Mouse (Mus musculus): ENCODE data around the gene Baz2a.
"Not testable (repeated sequence)": the region's sequence is repeated elsewhere in the genome, so short reads cannot be mapped to it uniquely, and the experiment has no call there.

Gene Baz2a

DNA sequence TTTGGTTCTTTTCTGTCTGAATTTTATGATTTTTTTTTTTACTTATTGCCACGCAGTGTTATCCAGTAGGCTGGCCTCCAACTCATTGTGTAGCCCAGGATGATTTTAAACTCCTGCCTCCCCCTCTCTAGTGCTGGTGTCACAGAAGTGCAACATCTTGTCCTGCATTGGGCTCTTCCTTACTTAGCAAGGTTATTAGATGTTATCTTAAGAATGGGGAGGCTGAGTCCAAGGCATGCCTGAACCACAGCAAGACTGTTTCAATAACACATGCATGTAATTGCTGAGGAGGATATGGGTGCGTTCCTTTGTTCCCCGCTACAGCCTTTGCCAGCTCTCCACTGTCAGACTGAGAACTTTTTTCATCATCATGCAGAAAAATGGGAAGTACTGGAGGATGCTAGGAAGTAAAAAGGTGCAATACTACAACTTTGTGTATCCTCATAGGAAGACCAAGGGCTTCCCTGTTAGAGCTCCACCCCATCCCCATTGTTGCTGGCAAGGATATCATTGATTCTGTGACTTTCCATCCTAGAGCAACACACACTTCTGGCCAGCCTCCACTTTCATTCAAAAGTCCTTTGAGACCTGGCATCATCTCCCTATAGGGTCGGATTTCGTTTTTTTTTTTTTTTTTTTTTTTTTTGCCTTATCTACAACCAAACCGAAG is 9.4 kb upstream of the Baz2a start:
- no peak for DNase-seq (ENCODE audit: low spot score in 2 of 2)

DNA sequence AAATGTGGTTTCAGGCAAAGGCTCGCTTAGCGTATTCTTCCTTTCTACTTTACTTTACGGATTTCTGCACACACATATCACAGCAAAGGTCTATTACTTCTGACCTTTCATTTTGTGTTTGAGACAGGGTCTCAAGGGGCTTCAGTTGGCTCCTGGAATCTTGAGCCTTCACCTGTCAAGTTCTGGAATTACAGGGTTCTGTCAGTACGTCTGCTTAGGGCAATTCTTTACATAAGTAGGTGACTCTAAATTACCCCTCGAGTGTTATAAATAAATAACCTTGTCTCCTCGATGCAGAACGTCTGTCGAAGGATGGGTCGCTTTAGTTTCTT is 8.9 kb upstream of the Baz2a start:
- no peak for DNase-seq (ENCODE audit: low spot score in 2 of 2)

DNA sequence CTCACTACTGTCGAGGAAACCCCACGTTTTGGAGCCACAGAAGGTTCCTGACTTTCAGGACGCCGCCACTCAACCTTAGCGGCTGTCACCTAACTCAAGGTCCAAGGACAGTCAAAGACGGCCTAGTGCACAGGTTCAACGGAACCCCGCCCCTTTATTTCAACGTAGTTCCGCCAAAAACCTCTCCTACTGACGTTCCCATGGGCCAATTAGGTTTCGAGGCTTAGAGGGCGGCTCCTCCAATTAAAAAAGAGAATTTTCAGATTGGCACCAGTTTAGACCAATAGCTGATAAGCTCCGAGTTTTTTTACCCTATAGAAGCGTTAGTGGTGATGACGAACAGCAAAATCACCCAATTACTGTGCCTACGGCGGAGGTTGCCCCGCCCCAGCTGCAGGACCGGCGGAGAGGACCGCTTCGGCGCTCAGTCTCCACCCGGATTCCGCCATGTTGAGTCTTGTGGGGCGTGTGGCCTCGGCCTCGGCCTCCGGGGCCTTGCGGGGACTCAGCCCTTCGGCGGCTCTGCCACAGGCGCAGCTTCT is 8.4 kb upstream of the Baz2a start, which contains the start of gene Atp5b:
TSS of gene Atp5b (plus strand) at position 394 of the 542 bp plus-strand sequence.
- DNase-seq (ENCODE audit: low spot score in 2 of 2), result peak; percentile 93 to 96

DNA sequence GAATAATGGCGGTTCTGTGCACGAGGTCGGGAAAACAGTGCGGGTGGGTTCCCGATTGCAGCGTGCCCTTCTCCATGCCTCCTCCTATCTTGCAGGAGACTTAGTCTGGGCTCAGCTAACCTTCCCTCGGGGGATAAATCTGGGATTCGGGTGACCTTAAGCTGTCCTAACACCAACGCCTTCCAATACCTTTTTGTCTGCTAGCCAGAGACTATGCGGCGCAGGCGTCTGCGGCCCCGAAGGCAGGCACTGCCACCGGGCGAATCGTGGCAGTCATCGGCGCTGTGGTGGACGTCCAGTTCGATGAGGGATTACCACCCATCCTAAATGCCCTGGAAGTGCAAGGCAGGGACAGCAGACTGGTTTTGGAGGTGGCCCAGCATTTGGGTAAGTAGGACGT is 7.7 kb upstream of the Baz2a start:
- DNase-seq (ENCODE audit: low spot score in 2 of 2), result peak; percentile 23 to 30

DNA sequence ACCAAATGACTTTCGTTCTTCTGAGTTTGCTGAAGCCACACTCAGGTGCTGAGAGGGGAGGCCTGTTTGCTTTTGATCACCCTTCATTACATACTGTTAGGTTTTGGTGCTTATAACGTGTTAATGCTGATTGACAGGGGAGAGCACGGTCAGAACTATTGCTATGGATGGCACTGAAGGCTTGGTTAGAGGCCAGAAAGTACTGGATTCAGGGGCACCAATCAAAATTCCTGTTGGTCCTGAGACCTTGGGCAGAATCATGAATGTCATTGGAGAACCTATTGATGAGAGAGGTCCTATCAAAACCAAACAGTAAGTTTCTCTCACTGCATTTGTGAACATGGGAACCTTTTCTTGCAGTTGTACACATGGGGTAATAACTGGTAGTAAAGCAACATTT is 7.2 kb upstream of the Baz2a start:
- no peak for DNase-seq (ENCODE audit: low spot score in 2 of 2)

DNA sequence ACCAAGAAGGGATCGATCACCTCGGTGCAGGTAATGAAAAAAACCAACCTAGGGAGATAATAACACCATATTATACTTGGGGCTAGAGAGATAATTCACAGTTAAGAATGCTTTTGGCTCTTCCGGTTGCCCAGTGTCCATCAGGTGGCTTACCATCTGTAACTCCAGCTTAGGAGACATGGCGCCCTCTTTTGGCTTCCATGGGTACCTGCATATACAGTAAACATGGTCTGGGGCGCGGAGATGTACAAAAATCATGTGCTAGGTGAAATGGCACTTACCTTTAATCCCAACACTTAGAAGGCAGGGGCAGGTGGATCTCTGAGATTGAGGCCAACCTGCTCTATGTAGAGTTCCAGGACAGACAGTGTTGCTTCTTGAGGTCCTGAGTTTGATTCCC is 5.0 kb upstream of the Baz2a start:
- peak in 1 of 2 experiments; percentile 23 for DNase-seq (ENCODE audit: low spot score in 2 of 2)

DNA sequence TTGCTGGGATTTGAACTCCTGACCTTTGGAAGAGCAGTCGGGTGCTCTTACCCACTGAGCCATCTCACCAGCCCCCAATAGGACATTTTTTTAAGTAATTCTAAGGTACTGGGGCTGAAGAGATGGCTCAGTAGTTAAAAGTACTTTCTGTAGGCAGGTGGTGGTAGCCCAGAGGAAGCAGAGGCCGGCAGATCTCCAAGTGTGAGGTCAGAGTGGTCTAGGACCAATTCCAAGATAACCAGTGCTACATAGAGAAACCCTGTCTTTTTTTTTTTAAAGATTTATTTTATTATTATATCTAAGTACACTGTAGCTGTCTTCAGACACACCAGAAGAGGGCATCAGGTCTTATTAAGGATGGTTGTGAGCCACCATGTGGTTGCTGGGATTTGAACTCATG is 4.2 kb upstream of the Baz2a start:
- not testable (repeated sequence) for DNase-seq (ENCODE audit: low spot score in 2 of 2)

DNA sequence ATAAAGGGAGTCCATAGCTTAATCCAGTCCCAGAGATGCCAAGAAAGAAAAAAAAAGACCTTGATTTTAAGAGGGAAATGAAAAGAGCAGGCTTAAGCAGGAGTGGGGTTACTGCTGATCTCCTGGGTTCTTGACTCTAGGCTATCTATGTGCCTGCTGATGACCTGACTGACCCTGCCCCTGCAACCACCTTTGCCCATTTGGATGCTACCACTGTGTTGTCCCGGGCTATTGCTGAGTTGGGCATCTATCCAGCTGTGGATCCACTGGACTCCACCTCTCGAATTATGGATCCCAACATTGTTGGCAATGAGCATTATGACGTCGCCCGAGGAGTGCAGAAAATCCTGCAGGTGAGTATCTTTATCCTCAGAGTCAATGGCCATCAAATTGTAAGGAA is 3.2 kb upstream of the Baz2a start:
- DNase-seq (ENCODE audit: low spot score in 2 of 2), result no peak

DNA sequence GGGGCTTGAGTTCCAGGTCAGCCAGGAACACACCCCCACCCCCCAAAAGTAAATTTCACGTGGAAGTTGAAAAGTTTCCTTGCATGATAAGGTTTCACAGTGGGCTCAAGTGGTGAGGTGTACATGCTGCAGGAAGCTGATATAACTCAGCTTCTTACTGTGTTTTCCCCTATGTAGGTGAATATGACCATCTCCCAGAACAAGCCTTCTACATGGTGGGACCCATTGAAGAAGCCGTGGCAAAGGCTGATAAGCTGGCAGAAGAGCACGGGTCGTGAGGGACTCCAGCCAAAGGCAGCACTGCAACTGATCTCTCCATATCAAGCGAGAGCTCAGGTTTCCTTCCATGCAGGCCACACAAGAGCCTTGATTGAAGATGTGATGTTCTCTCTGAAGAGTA is 1.5 kb upstream of the Baz2a start:
- DNase-seq (ENCODE audit: low spot score in 2 of 2), result no peak

DNA sequence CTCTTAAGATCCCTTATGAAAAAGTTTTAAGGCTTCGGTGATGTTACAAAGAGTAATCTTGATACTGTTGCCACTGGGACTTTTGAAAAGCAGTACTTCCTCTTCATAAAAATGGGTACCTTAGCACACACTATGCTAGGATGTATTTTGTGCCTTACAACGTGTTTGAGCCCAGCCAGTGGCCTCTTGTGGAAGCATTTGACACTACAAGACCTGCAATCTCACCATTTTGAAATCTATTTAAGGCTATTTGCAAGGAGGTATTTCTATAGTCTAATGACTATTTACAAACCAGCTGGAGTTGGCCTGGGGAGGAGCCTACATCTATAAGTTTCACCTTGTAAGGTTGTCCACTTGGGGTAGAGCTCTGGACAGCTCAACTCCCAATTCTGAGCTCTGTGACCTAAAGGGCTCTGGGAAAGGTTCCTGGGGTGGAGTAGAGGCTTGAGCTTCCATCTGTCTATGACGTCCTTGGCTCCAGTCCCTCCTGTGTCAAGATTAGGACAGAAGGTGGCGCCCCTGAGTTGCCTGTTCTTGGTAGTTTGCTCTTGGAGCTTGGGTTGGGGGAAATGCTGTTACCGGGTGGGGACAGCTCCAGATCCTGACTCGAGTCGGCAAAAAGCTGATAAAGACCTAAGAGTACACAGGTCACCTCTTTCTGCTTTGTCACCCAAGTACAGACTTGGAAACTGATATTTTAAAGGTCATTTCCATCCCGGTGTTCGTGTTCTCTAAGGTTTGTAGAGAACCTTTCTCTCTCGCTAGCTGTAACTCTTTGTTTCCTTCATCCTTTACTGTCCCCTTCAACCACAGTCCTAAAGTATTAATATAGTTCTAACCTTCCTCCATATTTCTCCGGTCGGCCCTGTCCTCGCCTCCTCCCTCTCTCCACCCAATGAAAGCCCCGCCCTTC is 470 bp upstream of the Baz2a start:
- peak; percentile 80 to 86 for DNase-seq (ENCODE audit: low spot score in 2 of 2)

DNA sequence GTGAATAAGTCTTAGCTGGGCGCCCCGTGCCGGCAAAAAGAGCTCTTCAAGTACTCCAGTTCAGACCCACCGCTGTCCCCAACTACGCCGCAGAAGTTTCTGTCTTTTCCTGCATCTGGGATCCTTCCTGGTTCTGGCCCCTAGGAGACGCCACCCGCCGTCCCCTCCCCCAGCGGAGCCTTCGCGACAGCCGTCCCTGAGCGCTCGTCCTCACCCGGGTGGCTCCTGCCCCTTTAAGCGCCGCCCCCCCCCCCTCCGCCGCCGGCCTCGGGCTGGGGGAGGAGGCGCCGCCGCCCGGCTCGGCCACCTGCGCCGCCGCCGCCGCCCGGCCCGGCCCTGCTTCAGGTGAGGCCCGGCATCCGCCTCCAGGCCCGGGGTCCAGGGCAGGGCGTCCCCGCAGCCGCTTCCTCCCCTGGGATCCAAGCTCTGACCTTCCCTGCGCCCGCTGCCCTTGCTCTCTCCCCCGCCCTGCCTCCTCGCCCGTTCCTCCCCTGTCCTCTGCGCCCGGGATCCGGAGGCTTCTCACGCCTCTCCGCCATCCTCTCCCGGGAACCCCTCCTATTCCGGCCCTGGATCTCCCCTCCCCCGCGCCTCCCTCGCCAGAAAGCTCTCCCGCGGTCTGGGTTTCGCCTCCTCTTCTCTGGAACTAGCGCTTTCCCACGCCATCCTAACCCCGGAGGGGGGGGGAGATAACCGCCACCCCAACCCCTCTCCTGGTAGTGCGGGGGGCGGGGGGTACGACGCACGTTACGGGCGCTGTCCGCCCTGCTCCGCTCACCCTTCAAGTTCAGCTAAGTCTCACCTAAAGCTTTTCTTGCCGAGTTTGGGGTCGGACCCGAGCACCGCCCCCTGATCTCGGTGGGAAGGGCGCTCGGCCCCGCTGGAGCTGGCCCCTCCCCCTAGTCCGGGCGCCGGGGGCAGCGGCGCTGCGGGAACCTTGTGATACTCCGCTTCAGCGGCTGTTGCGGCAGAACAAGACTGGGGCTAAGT is 1.4 kb downstream of the Baz2a start:
- peak; percentile 68 to 80 for DNase-seq (ENCODE audit: low spot score in 2 of 2)

DNA sequence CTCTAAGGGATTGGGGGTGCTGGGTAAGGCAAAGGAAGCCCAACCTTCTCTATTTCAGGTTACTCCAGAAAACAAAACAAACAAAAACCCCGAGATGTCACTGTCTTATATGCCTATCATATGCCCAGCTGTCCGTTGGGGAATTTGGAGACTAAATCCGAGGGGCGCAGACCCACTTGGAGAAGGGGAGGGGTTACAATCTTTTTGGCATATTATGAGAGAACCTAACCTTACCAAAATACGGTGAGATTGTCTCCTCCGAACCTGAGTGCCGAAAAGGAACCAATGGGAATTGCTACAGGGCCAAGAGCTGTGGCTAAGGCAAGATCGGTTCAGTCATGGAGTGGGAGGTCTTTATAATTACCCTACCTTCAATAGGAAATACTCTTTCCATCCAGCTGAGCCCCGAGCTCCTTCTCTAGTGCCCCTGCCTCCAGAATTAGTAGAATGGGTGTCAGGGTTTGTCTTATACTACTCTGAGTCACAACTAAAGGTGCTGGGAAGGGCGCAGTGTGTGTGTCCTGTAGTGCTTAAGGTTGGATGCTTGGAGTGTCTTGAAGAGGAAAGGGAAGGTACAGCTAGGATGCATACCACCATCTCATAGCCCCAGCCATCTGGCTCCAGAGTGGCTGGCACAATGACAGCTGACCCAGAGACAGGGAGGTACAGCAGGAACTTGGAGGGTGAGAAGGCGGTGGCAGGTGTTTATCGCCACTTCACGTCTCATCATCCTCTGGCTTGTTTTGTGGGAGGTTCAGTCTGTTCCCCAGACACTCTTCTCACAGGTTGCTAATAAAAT is 2.3 kb downstream of the Baz2a start:
- peak; percentile 31 to 56 for DNase-seq (ENCODE audit: low spot score in 2 of 2)

DNA sequence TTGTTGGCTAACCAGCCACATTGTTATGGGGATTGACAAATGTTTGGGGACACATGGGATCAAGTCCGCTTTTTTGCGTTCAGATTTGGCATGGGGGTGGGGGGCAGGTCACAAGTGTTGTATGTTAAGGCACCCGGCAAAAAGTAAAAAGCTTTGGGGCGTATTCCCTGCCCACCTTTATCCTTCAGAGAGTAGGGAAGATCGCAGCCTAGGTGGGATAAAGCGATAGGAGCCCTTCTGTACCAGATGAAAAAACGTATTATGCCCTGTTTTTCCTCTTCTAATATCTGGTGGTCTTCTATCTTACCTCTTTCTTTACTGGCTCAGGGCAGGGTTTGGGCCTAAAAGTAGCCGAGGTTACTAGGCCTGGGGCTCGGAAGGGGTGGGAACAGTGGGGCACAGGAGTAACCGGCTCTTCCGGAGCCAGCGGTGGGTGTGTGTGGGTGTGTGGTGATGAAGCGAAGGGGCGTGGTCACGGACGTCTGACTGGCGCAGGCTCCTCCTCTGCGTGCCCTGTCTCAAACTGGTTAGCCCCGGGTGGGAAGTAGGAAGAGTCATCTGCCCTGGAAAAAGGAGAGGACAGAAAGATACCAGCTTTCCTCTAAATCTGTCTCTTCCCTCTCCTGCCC is 3.1 kb downstream of the Baz2a start:
- peak; percentile 90 for DNase-seq (ENCODE audit: low spot score in 2 of 2)

DNA sequence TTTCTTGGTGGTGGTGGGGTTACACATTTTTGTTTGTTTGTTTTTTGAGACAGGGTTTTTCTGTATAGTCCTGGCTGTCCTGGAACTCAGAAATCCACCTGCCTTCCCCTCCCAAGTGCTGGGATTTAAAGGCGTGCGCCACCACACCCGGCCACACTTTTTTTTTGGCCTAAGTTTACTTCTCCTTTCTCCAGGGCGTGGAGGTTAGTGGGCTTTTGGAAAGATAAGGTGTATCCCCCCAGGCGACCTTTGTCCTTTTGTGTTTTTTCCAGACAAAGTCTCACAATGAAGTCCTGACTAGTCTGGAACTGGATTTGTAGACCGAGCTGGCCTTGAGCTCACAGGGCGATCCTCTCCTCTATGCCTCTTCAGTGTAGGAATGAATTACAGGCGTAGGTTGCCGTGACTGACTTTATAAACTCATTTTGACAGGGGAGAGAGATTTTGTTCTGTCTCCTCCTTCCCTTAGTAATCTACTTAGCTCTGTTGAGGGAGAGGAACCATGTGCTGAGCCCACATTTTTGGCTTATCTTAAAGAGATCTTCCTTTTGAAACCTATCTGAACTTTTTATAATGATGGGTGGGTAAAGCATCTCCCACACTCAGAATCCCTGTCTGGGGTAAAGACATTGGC is 3.7 kb downstream of the Baz2a start:
- DNase-seq (ENCODE audit: low spot score in 2 of 2), result no peak

DNA sequence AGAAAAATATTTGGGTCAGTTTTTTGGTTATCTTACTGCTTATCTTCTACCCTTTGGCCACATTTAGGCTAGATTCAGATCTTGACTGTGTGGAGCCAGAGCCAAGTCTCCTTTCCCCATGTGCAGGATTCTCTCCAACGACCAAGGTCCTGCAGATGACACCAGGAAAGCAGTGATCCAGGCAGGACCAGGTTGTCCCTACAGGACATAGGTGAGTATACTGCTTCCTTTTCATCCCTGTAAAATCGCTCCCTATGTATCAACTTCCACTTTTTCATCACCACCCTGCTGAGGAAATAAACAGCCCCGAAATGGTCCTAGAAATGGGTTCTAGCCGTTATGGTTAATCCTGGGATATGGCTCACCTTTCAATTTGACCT is 4.9 kb downstream of the Baz2a start:
- DNase-seq (ENCODE audit: low spot score in 2 of 2), result no peak

DNA sequence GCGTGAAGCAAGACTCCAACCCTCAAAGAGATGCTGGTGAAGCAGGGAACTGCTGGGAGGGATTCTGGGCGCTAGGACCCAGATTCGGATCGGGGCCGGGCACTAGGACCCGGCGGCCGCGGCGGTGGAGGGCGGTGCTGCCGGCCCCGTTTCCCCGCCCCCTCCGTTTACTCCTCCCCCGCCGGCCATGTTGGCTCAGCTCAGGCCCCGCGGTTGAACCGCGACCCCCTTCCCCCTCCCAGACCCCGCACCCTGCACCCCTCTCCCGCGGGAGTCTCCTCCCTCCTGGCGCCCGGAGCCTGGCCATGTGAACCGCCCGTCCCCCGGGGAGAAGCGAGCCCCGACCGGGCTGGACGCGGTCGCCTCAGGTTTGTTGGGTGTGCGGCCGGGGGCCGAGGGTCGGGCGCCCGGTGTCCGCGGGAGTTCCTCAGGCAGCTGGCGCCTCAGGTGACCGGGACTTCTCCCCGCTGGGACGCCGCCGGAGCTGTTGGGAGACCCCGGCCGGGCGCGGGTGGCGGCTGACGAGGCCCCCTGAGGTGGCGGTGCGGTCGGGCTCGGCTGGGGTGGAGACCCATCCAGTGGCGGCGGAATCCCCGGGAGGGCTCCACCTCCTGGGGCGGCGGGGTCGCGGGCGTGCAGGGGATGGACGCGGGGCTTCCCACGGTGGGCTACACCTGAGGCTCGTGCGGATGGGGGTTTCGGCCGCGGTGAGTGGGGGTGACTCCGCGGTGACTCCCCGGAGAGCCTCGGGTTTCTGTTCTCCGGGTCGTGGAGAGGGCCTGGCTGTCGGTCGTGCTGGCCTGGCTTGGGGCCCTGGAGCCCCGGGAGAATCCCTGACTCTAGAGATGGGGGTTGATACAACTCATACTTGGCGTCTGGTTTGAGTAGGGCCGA is 5.6 kb downstream of the Baz2a start:
- DNase-seq (ENCODE audit: low spot score in 2 of 2), result peak; percentile 71 to 83

DNA sequence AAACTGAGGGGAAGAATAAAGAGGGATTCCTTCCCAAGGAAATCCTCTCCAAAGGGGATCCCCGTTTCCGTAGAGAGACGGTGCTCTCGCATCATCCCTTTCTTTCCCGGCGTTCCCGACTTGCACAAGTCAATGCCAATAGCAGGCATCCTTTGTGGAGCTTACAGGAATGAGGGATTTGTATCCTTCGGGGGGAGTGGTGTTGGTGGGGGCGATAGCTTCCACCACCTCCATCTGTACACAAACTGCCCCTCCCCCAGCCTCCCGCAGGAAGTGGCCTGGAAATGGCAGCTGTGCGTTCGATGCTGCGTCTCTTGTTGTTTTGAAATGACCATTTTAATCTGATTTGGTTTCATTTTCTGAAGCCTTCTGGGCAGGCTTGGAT is 6.2 kb downstream of the Baz2a start:
- DNase-seq (ENCODE audit: low spot score in 2 of 2), result peak; percentile 20 to 31

DNA sequence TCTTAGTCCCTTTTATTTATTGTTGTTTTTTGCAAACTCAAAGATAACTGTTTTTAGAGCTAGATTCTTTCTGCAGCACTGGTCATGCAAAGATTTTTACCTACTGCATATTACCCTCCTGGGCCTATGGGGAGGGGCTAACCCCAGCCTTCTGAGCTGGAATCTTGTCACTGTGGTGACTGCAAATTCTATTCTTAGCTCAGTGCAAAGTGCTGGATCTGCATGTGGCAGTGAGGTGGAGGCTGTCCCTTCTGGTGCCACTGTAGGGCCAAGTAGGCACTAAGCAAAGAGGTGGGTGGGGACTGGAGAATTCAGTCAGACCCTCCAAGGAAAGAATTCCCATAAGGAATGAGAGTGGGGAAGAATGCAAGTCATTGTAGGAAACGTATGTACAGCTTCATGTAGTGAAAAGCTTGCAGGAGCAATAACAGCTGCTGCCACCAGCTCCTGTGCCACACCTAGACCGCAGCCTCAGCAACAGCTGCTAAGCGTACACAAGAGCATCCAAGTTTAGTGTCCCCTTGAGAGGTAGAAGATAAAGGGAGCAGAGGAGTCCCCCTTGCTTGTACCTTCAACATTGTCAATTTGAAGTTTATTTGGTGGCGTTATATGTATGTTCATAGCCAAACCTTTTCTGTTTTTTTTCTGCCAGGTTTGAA is 18.9 kb downstream of the Baz2a start:
- no peak for DNase-seq (ENCODE audit: low spot score in 2 of 2)
